Mouse (Mus musculus) lung, adult 2 months (tissue): ENCODE results near the gene Otoa.

Experiments
- CTCF ChIP-seq: fragments of 200-500 bp; IDR thresholded peaks from 2 replicates; pipeline ENCODE4 v1.5.1; 2011; ENCODE audit warnings: mild to moderate bottlenecking, low read length, control low read depth; ENCODE audit not compliant: insufficient read depth
- POLR2A ChIP-seq: fragments of 200-500 bp; IDR thresholded peaks from 2 replicates; pipeline ENCODE4 v1.6.1; 2011; ENCODE audit warnings: low read depth, mild to moderate bottlenecking, control low read depth, low read length, borderline replicate concordance; ENCODE audit errors: extremely low read depth

DNA sequence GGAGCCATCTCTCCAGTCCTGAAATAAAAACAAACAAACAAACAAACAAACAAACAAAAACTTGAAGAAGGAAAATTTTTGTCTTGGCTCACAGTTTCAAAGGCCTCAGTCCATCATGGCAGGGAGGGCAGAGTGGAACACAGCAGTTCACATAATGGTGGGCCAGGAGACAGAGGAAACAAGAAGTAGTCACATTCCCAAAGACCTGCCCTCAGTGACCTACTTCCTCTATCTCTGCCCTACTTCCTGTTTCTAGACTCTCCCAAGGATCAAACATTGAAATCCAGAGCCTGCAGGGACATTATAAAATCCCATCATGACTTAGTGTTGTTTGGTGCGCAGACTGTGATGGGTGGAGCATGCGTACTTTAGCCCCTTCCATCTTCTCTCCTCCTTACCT, 49.4 kb downstream of the Otoa start:
- TF ChIP-seq POLR2A (no peak), CTCF (no peak)
